Comparison of ENCODE assay signal across 12 mouse cellular contexts in genomic region chr17:35173329-35173728, GRCm38 (mm10). TPM values are rescaled to one million over a fixed set of nuclear protein-coding genes. Genes with fewer than 3 reads are reported as not detected.
DNase-seq lines count a peak whose midpoint lies in the region; ATAC-seq and TF ChIP-seq lines count a peak whose summit lies in the region.
"Had no signal": no experiment of that assay in that cellular context is flagged by ENCODE, and none has a peak within 500 bp of the region (broad histone marks: within the 10 kb centered on the region; RNA-seq: fewer than 3 reads in every experiment).

No protein-coding gene starts in this region.

- H3K79me2 ChIP-seq in heart, adult 2 months (replicated peaks; ENCODE audit: control insufficient read depth, insufficient read depth, low read length) = no peaks in the 10 kb centered on the region

- no peak for TF ChIP-seq POLR2A in heart, adult 2 months (IDR thresholded peaks at IDR 0.05; ENCODE audit: insufficient read depth, low read depth, low read length)

- 61% methylated on average over 3 of the region's 3 CpGs for WGBS in heart, embryonic 15.5 days
- WGBS in heart, adult 2 months = 75% methylated on average over 3 of the region's 3 CpGs
- WGBS in midbrain, embryonic 14.5 days = 63% methylated on average over 3 of the region's 3 CpGs
- WGBS in midbrain, embryonic 11.5 days = 61% methylated on average over 3 of the region's 3 CpGs
- 61% methylated on average over 3 of the region's 3 CpGs for WGBS in embryonic facial prominence, embryonic 13.5 days

- no peaks in the 10 kb centered on the region for H3K27me3 ChIP-seq in heart, embryonic 15.5 days
- H3K27me3 ChIP-seq in heart, adult 2 months (ENCODE audit: control insufficient read depth, insufficient read depth, low read length) = no peaks in the 10 kb centered on the region
- no peaks in the 10 kb centered on the region for H3K27me3 ChIP-seq in midbrain, embryonic 14.5 days (ENCODE audit: control insufficient read depth, insufficient read depth, low read length)
- no peaks in the 10 kb centered on the region for H3K27me3 ChIP-seq in midbrain, embryonic 11.5 days (ENCODE audit: control insufficient read depth, insufficient read depth, low read length)
- no peaks in the 10 kb centered on the region for H3K27me3 ChIP-seq in embryonic facial prominence, embryonic 13.5 days

- intact Hi-C loops in heart, adult 2 months (cut with DNase I) = no loop called here

- no peak overlapping the region for H3K4me3 ChIP-seq in heart, embryonic 15.5 days
- no peak overlapping the region for H3K4me3 ChIP-seq in heart, adult 2 months
- H3K4me3 ChIP-seq in midbrain, embryonic 14.5 days (replicated peaks; ENCODE audit: low read depth, low read length) = no peak overlapping the region
- no peak overlapping the region for H3K4me3 ChIP-seq in midbrain, embryonic 11.5 days (ENCODE audit: low read depth, low read length)
- no peak overlapping the region for H3K4me3 ChIP-seq in embryonic facial prominence, embryonic 13.5 days

- H3K36me3 ChIP-seq in heart, embryonic 15.5 days = no peaks in the 10 kb centered on the region
- H3K36me3 ChIP-seq in heart, adult 2 months (ENCODE audit: control insufficient read depth, insufficient read depth, low read length) = no peaks in the 10 kb centered on the region
- no peaks in the 10 kb centered on the region for H3K36me3 ChIP-seq in midbrain, embryonic 14.5 days (ENCODE audit: control insufficient read depth, insufficient read depth, low read length)
- no peaks in the 10 kb centered on the region for H3K36me3 ChIP-seq in midbrain, embryonic 11.5 days (ENCODE audit: control insufficient read depth, insufficient read depth, low read length)
- H3K36me3 ChIP-seq in embryonic facial prominence, embryonic 13.5 days = no peaks in the 10 kb centered on the region

- peak overlapping the region; percentile 6; the same call in 1 of the 2 replicates for H3K27ac ChIP-seq in heart, embryonic 15.5 days
- H3K27ac ChIP-seq in heart, adult 2 months = no peak overlapping the region
- no peak overlapping the region for H3K27ac ChIP-seq in midbrain, embryonic 14.5 days (replicated peaks; ENCODE audit: low read depth, low read length)
- H3K27ac ChIP-seq in midbrain, embryonic 11.5 days (ENCODE audit: low read depth, low read length) = no peak overlapping the region
- peak overlapping the region; percentile 39; the same call in 1 of the 2 replicates for H3K27ac ChIP-seq in embryonic facial prominence, embryonic 13.5 days

- DNase-seq in heart, adult 2 months = no peak
- no peak for DNase-seq in midbrain, embryonic 14.5 days
- DNase-seq in midbrain, embryonic 11.5 days (ENCODE audit: low spot score, missing footprints) = no peak
- DNase-seq in spleen, postnatal 36 days (ENCODE audit: low spot score in 2 of 2) = peak; percentile 70 to 75
- DNase-seq in gastrocnemius, adult 18-20 months (ENCODE audit: low spot score) = no peak
- DNase-seq in adrenal gland, postnatal 36 days = no peak
- DNase-seq: cerebellum, adult 8-10 months; heart, adult 18-20 months; kidney, adult 8-10 months had no signal

- TF ChIP-seq CTCF in heart, adult 2 months (IDR thresholded peaks at IDR 0.05) = no peak

- no peak for TF ChIP-seq EP300 in heart, adult 2 months (IDR thresholded peaks at IDR 0.05; ENCODE audit: insufficient read depth, low read depth, low read length)

- ATAC-seq in heart, embryonic 15.5 days (replicated peaks; ENCODE audit: insufficient number of reproducible peaks, insufficient read depth, low FRiP score, low read depth) = no peak
- ATAC-seq in midbrain, embryonic 14.5 days (ENCODE audit: low FRiP score, low TSS enrichment) = no peak
- ATAC-seq in midbrain, embryonic 11.5 days (ENCODE audit: low FRiP score) = no peak
- no peak for ATAC-seq in embryonic facial prominence, embryonic 13.5 days (ENCODE audit: insufficient number of reproducible peaks, insufficient read depth, low FRiP score, low TSS enrichment, low read depth)

- H3K4me2 ChIP-seq in heart, embryonic 15.5 days = no peak overlapping the region
- no peak overlapping the region for H3K4me2 ChIP-seq in midbrain, embryonic 14.5 days (ENCODE audit: low read length)
- H3K4me2 ChIP-seq in midbrain, embryonic 11.5 days = no peak overlapping the region
- H3K4me2 ChIP-seq in embryonic facial prominence, embryonic 13.5 days = no peak overlapping the region

- H3K4me1 ChIP-seq in heart, embryonic 15.5 days (replicated peaks) = 0 out of 2 replicates have a peak, but pooled peaks cover 5% of the 10 kb centered on the region
- no peaks in the 10 kb centered on the region; the same call in 1 of the 2 replicates for H3K4me1 ChIP-seq in heart, adult 2 months (ENCODE audit: control insufficient read depth, insufficient read depth, low read length)
- no peaks in the 10 kb centered on the region for H3K4me1 ChIP-seq in midbrain, embryonic 14.5 days (ENCODE audit: control insufficient read depth, insufficient read depth, low read length)
- no peaks in the 10 kb centered on the region for H3K4me1 ChIP-seq in midbrain, embryonic 11.5 days (ENCODE audit: control insufficient read depth, insufficient read depth, low read length)
- peaks cover 15% of the 10 kb centered on the region for H3K4me1 ChIP-seq in embryonic facial prominence, embryonic 13.5 days

- H3K9ac ChIP-seq in heart, embryonic 15.5 days = no peak overlapping the region
- H3K9ac ChIP-seq in heart, adult 2 months (ENCODE audit: low read depth, low read length) = no peak overlapping the region
- 0 out of 2 replicates have a peak overlapping the region, but pooled peaks have one; percentile 9 for H3K9ac ChIP-seq in midbrain, embryonic 14.5 days (replicated peaks; ENCODE audit: low read length)
- no peak overlapping the region for H3K9ac ChIP-seq in midbrain, embryonic 11.5 days (ENCODE audit: low read length)
- H3K9ac ChIP-seq in embryonic facial prominence, embryonic 13.5 days = no peak overlapping the region

- H3K9me3 ChIP-seq in heart, embryonic 15.5 days (replicated peaks) = no peaks in the 10 kb centered on the region
- no peaks in the 10 kb centered on the region for H3K9me3 ChIP-seq in midbrain, embryonic 14.5 days (ENCODE audit: control insufficient read depth, low read length)
- H3K9me3 ChIP-seq in midbrain, embryonic 11.5 days (ENCODE audit: control insufficient read depth, low read length) = no peaks in the 10 kb centered on the region
- no peaks in the 10 kb centered on the region for H3K9me3 ChIP-seq in embryonic facial prominence, embryonic 13.5 days

RNA-seq across cellular contexts. Expression of gene Aif1, which starts 2.5 kb away (rescaled TPM):
- polyA plus RNA-seq in heart, embryonic 15.5 days (2015; fragmentation: Nextera tagmentation; extraction: Ambion mirVana) = 7.5 and 9.6 TPM in 2 replicates
- 1 to 10 TPM; 2.9 to 3.9 TPM for total RNA-seq in heart, adult 2 months (2021)
- 1.5 and 2.0 TPM in 2 replicates for polyA plus RNA-seq in heart, adult 2 months (2012; rRNA removed)
- 3.3 and 8.8 TPM in 2 replicates for polyA plus RNA-seq in midbrain, embryonic 14.5 days (2014; fragmentation: Nextera tagmentation; extraction: Ambion mirVana)
- polyA plus RNA-seq in midbrain, embryonic 11.5 days (2014; fragmentation: Nextera tagmentation; extraction: Ambion mirVana) = 7.8 and 8.4 TPM in 2 replicates
- 8.1 and 9.8 TPM in 2 replicates for polyA plus RNA-seq in embryonic facial prominence, embryonic 13.5 days (2015; fragmentation: Nextera tagmentation; extraction: Ambion mirVana)
- total RNA-seq in gastrocnemius, adult 18-20 months (2021) = 1 to 10 TPM in 1 of 2 experiments, under 1 TPM in 1; 0.84 to 1.1 TPM
- total RNA-seq in adrenal gland, postnatal 36 days (2021) = 1 to 10 TPM; 3.8 to 4.4 TPM

RNA-seq across cellular contexts. Expression of gene Prrc2a, which starts 8.6 kb away (rescaled TPM):
- 95.1 and 142 TPM in 2 replicates for polyA plus RNA-seq in heart, embryonic 15.5 days (2015; fragmentation: Nextera tagmentation; extraction: Ambion mirVana)
- total RNA-seq in heart, adult 2 months (2021) = 100 to 1,000 TPM; 132 to 139 TPM
- 183 and 197 TPM in 2 replicates for polyA plus RNA-seq in heart, adult 2 months (2012; rRNA removed)
- polyA plus RNA-seq in midbrain, embryonic 14.5 days (2014; fragmentation: Nextera tagmentation; extraction: Ambion mirVana) = 191 and 194 TPM in 2 replicates
- 138 and 153 TPM in 2 replicates for polyA plus RNA-seq in midbrain, embryonic 11.5 days (2014; fragmentation: Nextera tagmentation; extraction: Ambion mirVana)
- polyA plus RNA-seq in embryonic facial prominence, embryonic 13.5 days (2015; fragmentation: Nextera tagmentation; extraction: Ambion mirVana) = 193 and 244 TPM in 2 replicates
- total RNA-seq in gastrocnemius, adult 18-20 months (2021) = 100 to 1,000 TPM; 102 to 111 TPM
- total RNA-seq in adrenal gland, postnatal 36 days (2021) = 100 to 1,000 TPM; 212 to 261 TPM

RNA-seq across cellular contexts. Expression of gene Lst1, which starts 14.9 kb away (rescaled TPM):
- 8.1 and 12.2 TPM in 2 replicates for polyA plus RNA-seq in heart, embryonic 15.5 days (2015; fragmentation: Nextera tagmentation; extraction: Ambion mirVana)
- total RNA-seq in heart, adult 2 months (2021) = 1 to 10 TPM; 4.1 to 4.5 TPM
- polyA plus RNA-seq in heart, adult 2 months (2012; rRNA removed) = 7.2 and 11.3 TPM in 2 replicates
- polyA plus RNA-seq in midbrain, embryonic 14.5 days (2014; fragmentation: Nextera tagmentation; extraction: Ambion mirVana) = 3.8 and 9.0 TPM in 2 replicates
- 7.8 and 10.2 TPM in 2 replicates for polyA plus RNA-seq in midbrain, embryonic 11.5 days (2014; fragmentation: Nextera tagmentation; extraction: Ambion mirVana)
- 13.1 and 16.1 TPM in 2 replicates for polyA plus RNA-seq in embryonic facial prominence, embryonic 13.5 days (2015; fragmentation: Nextera tagmentation; extraction: Ambion mirVana)
- total RNA-seq in gastrocnemius, adult 18-20 months (2021) = 1 to 10 TPM in 1 of 2 experiments, not detected in 1; 1.1 TPM
- 1 to 10 TPM; 4.4 to 4.8 TPM for total RNA-seq in adrenal gland, postnatal 36 days (2021)

RNA-seq across cellular contexts. Expression of gene Ltb, which starts 20.9 kb away (rescaled TPM):
- polyA plus RNA-seq in heart, embryonic 15.5 days (2015; fragmentation: Nextera tagmentation; extraction: Ambion mirVana) = 1.5 and 4.8 TPM in 2 replicates
- 1 to 10 TPM; 1.3 TPM for total RNA-seq in heart, adult 2 months (2021)
- 2.0 and 5.2 TPM in 2 replicates for polyA plus RNA-seq in heart, adult 2 months (2012; rRNA removed)
- 0.74 and 0.84 TPM in 2 replicates for polyA plus RNA-seq in midbrain, embryonic 14.5 days (2014; fragmentation: Nextera tagmentation; extraction: Ambion mirVana)
- 0.41 TPM in 1 of 2 replicates, not detected in the other for polyA plus RNA-seq in midbrain, embryonic 11.5 days (2014; fragmentation: Nextera tagmentation; extraction: Ambion mirVana)
- polyA plus RNA-seq in embryonic facial prominence, embryonic 13.5 days (2015; fragmentation: Nextera tagmentation; extraction: Ambion mirVana) = 1.8 and 2.1 TPM in 2 replicates
- under 1 TPM in 1 of 2 experiments, not detected in 1; 0.38 TPM for total RNA-seq in gastrocnemius, adult 18-20 months (2021)
- 1 to 10 TPM in 1 of 2 experiments, under 1 TPM in 1; 0.89 to 6.6 TPM for total RNA-seq in adrenal gland, postnatal 36 days (2021)

RNA-seq across cellular contexts. Expression of gene Tnf, which starts 28.5 kb away (rescaled TPM):
- polyA plus RNA-seq in heart, embryonic 15.5 days (2015; fragmentation: Nextera tagmentation; extraction: Ambion mirVana) = 0.43 TPM in 1 of 2 replicates, not detected in the other
- total RNA-seq in heart, adult 2 months (2021) = under 1 TPM in 1 of 2 experiments, not detected in 1; 0.34 TPM
- 0.38 and 0.80 TPM in 2 replicates for polyA plus RNA-seq in heart, adult 2 months (2012; rRNA removed)
- not detected in 2 replicates for polyA plus RNA-seq in midbrain, embryonic 14.5 days (2014; fragmentation: Nextera tagmentation; extraction: Ambion mirVana)
- 0.26 TPM in 1 of 2 replicates, not detected in the other for polyA plus RNA-seq in midbrain, embryonic 11.5 days (2014; fragmentation: Nextera tagmentation; extraction: Ambion mirVana)
- 0.37 TPM in 1 of 2 replicates, not detected in the other for polyA plus RNA-seq in embryonic facial prominence, embryonic 13.5 days (2015; fragmentation: Nextera tagmentation; extraction: Ambion mirVana)
- total RNA-seq in gastrocnemius, adult 18-20 months (2021) = not detected
- under 1 TPM; 0.23 to 0.36 TPM for total RNA-seq in adrenal gland, postnatal 36 days (2021)
- polyA plus RNA-seq: limb, embryonic 11.5 days had no signal

Comparison
In these comparisons a context has a peak if more than half of its experiments do, and no peak if none do; other contexts are left out.
1. H3K27ac ChIP-seq: peak in heart, embryonic 15.5 days (single experiment) and embryonic facial prominence, embryonic 13.5 days (single experiment); none in heart, adult 2 months (single experiment), midbrain, embryonic 14.5 days (single experiment) and midbrain, embryonic 11.5 days (single experiment).
2. DNase-seq: peak in spleen, postnatal 36 days (2 of 2); none in heart, adult 2 months (0 of 2), midbrain, embryonic 14.5 days (single experiment), midbrain, embryonic 11.5 days (single experiment), gastrocnemius, adult 18-20 months (single experiment) and adrenal gland, postnatal 36 days (0 of 2).